Mouse (Mus musculus) spleen, adult 2 months (tissue): ENCODE measurements at regions not wholly inside any gene's neighbourhood (a gene's known extent, or its start where the extent isn't known, plus 50 kb on each side); places are given as distances from the start of the nearest gene placed in this dataset.

ENCODE experiments used
- DNase-seq, 2 experiments: peaks; one replicate each; pipeline versions ENCODE4 v3.0.0 to v3.0.0-alpha.2; 2012 to 2021; ENCODE audit warnings: low spot score in 2 of 2, low read depth in 1 of 2
- H3K27ac ChIP-seq: fragments of 200-500 bp; 2 replicates; pipeline ENCODE4 v1.5.1; 2012; ENCODE audit warnings: low read length, inconsistent platforms; ENCODE audit not compliant: insufficient read depth
- H3K27me3 ChIP-seq: fragments of 200-500 bp; 2 replicates; pipeline ENCODE4 v1.6.1; 2012; ENCODE audit warnings: mild to moderate bottlenecking, moderate library complexity, low read length, inconsistent platforms; ENCODE audit not compliant: control insufficient read depth, insufficient read depth
- H3K36me3 ChIP-seq: fragments of 200-500 bp; 2 replicates; pipeline ENCODE4 v1.6.1; 2012; ENCODE audit warnings: mild to moderate bottlenecking, low read length, inconsistent platforms; ENCODE audit not compliant: control insufficient read depth, insufficient read depth
- H3K4me1 ChIP-seq: fragments of 200-500 bp; 2 replicates; pipeline ENCODE4 v1.6.1; 2011; ENCODE audit warnings: inconsistent platforms; ENCODE audit not compliant: control insufficient read depth, insufficient read depth, insufficient read length
- H3K4me3 ChIP-seq: fragments of 200-500 bp; 2 replicates; pipeline ENCODE4 v1.5.1; 2011; ENCODE audit warnings: mild to moderate bottlenecking, inconsistent platforms; ENCODE audit not compliant: insufficient read depth, insufficient read length; ENCODE audit errors: extremely low read depth
- CTCF ChIP-seq: fragments of 200-500 bp; IDR thresholded peaks from 2 replicates; pipeline ENCODE4 v1.5.1; 2011; ENCODE audit warnings: mild to moderate bottlenecking, inconsistent platforms; ENCODE audit not compliant: insufficient read depth, insufficient read length, insufficient replicate concordance; ENCODE audit errors: extremely low read depth
- POLR2A ChIP-seq: fragments of 200-500 bp; IDR thresholded peaks from 2 replicates; pipeline ENCODE4 v1.6.1; 2011; ENCODE audit warnings: low read depth, low read length, inconsistent platforms
- WGBS: fragments of 180-500 bp; shearing (Covaris S2); methylation state at CpG from one replicate; pipeline ENCODE4 v1.1.7; 2018; 5-methylcytosine and 5-hydroxymethylcytosine counted together

- Histone ChIP-seq H3K4me1 (no peaks in the 10 kb centered on the region), H3K4me3 (no peak overlapping the region), H3K27ac (no peak overlapping the region), H3K36me3 (no peaks in the 10 kb centered on the region), H3K27me3 (no peaks in the 10 kb centered on the region)
- TF ChIP-seq POLR2A (no peak), CTCF (no peak)
- DNase-seq, result no peak
- 90% methylated on average over 5 of the region's 5 CpGs for WGBS
Observed at GRCm38 (mm10) chr5:73895186-73895585, 173.0 kb downstream of the Usp46 start.

- TF ChIP-seq POLR2A (no peak), CTCF (no peak)
- H3K4me3 ChIP-seq, result no peak overlapping the region
- H3K4me1 ChIP-seq, result no peaks in the 10 kb centered on the region
- H3K27me3 ChIP-seq, result no peaks in the 10 kb centered on the region
- H3K27ac ChIP-seq, result no peak overlapping the region
- no peak for DNase-seq
- H3K36me3 ChIP-seq, result no peaks in the 10 kb centered on the region
- 92% methylated on average over 1 of the region's 1 CpGs for WGBS
Observed at GRCm38 (mm10) chr5:73896785-73897184, 171.4 kb downstream of the Usp46 start.

GRCm38 (mm10) chr5:73901651-73902050 is 166.6 kb downstream of the Usp46 start:
- no peak overlapping the region for H3K4me3 ChIP-seq
- H3K27ac ChIP-seq, result no peak overlapping the region
- no peaks in the 10 kb centered on the region for H3K4me1 ChIP-seq
- DNase-seq, result no peak
- WGBS, result 90% methylated on average over 1 of the region's 1 CpGs
- no peaks in the 10 kb centered on the region for H3K36me3 ChIP-seq
- no peaks in the 10 kb centered on the region for H3K27me3 ChIP-seq
- no peak for TF ChIP-seq CTCF
- no peak for TF ChIP-seq POLR2A

GRCm38 (mm10) chr5:73902470-73903218 is 165.6 kb downstream of the Usp46 start:
- H3K27me3 ChIP-seq, result no peaks in the 10 kb centered on the region
- TF ChIP-seq CTCF (no peak), POLR2A (no peak)
- H3K4me1 ChIP-seq, result no peaks in the 10 kb centered on the region
- no peaks in the 10 kb centered on the region for H3K36me3 ChIP-seq
- H3K4me3 ChIP-seq, result no peak overlapping the region
- no peak for DNase-seq
- 6% methylated on average over 7 of the region's 7 CpGs for WGBS
- H3K27ac ChIP-seq, result no peak overlapping the region

- Histone ChIP-seq H3K36me3 (no peaks in the 10 kb centered on the region), H3K27ac (no peak overlapping the region), H3K4me3 (no peak overlapping the region), H3K27me3 (no peaks in the 10 kb centered on the region), H3K4me1 (no peaks in the 10 kb centered on the region)
- no peak for DNase-seq
- 34% methylated on average over 8 of the region's 8 CpGs for WGBS
- TF ChIP-seq CTCF (no peak), POLR2A (no peak)
Observed at GRCm38 (mm10) chr5:73903219-73903570, 165.0 kb downstream of the Usp46 start.

GRCm38 (mm10) chr5:73904146-73904811 is 164.0 kb downstream of the Usp46 start:
- 49% methylated on average over 8 of the region's 8 CpGs for WGBS
- DNase-seq, result no peak

GRCm38 (mm10) chr5:73912149-73912548 is 156.1 kb downstream of the Usp46 start:
- whole genome bisulfite sequencing, result 56% methylated on average over 1 of the region's 1 CpGs
- no peak for TF ChIP-seq CTCF
- TF ChIP-seq POLR2A, result no peak

More at GRCm38 (mm10) chr5:73904146-73904811, 164.0 kb downstream of the Usp46 start:
- Histone ChIP-seq H3K27me3 (no peaks in the 10 kb centered on the region), H3K36me3 (no peaks in the 10 kb centered on the region), H3K4me1 (no peaks in the 10 kb centered on the region), H3K4me3 (no peak overlapping the region), H3K27ac (no peak overlapping the region)
- no peak for TF ChIP-seq POLR2A
- no peak for TF ChIP-seq CTCF

More at GRCm38 (mm10) chr5:73912149-73912548, 156.1 kb downstream of the Usp46 start:
- DNase-seq, result no peak
- Histone ChIP-seq H3K4me1 (no peaks in the 10 kb centered on the region), H3K4me3 (no peak overlapping the region), H3K36me3 (no peaks in the 10 kb centered on the region), H3K27ac (no peak overlapping the region), H3K27me3 (no peaks in the 10 kb centered on the region)
